Mouse (Mus musculus) stomach, postnatal 0 days (tissue): ENCODE measurements around the gene Abhd5.

Source experiments
- CTCF ChIP-seq: IDR thresholded peaks from 2 replicates; pipeline ENCODE4 v1.5.1; 2016; ENCODE audit warnings: antibody characterized with exemption, low read depth, mild to moderate bottlenecking, moderate library complexity
- EP300 ChIP-seq: optimal IDR thresholded peaks from 2 replicates; pipeline ENCODE3; 2016; ENCODE audit warnings: antibody characterized with exemption

- TF ChIP-seq CTCF (no peak), EP300 (no peak)
These were observed 71.3 kb downstream of the Abhd5 start for GRCm38 (mm10) chr9:122422706-122423105.
